Mouse (Mus musculus): ENCODE measurements at regions not wholly inside any gene's neighbourhood (a gene's known extent, or its start where the extent isn't known, plus 50 kb on each side); places are given as distances from the start of the nearest gene placed in this dataset.

GRCm38 (mm10) chr2:46524625-46525024 is 1407.4 kb upstream of the Zeb2 start:
- Histone ChIP-seq H3K27ac (no peak overlapping the region), H3K36me3 (ENCODE audit: inconsistent target) (no peaks in the 10 kb centered on the region), H3K79me2 (ENCODE audit: inconsistent target) (no peaks in the 10 kb centered on the region), H3K4me3 (ENCODE audit: inconsistent target) (no peak overlapping the region)
- 72% methylated on average over 6 of the region's 6 CpGs for WGBS (ENCODE audit: missing documents)

- WGBS (ENCODE audit: missing documents) = 90% methylated on average over 5 of the region's 5 CpGs
- H3K36me3 ChIP-seq (ENCODE audit: inconsistent target) = no peaks in the 10 kb centered on the region
- no peaks in the 10 kb centered on the region for H3K79me2 ChIP-seq (ENCODE audit: inconsistent target)
- H3K4me3 ChIP-seq (ENCODE audit: inconsistent target) = no peak overlapping the region
- no peak overlapping the region for H3K27ac ChIP-seq
Observed at GRCm38 (mm10) chr2:46521147-46521965, 1404.2 kb upstream of the Zeb2 start.

GRCm38 (mm10) chr2:46512237-46513028 is 1395.2 kb upstream of the Zeb2 start:
- Histone ChIP-seq H3K4me3 (ENCODE audit: inconsistent target) (no peak overlapping the region), H3K36me3 (ENCODE audit: inconsistent target) (no peaks in the 10 kb centered on the region), H3K79me2 (ENCODE audit: inconsistent target) (no peaks in the 10 kb centered on the region), H3K27ac (no peak overlapping the region)
- 79% methylated on average over 2 of the region's 2 CpGs for WGBS (ENCODE audit: missing documents)

GRCm38 (mm10) chr2:46506951-46507350 is 1389.8 kb upstream of the Zeb2 start:
- H3K27ac ChIP-seq = no peak overlapping the region
- 83% methylated on average over 1 of the region's 1 CpGs for WGBS (ENCODE audit: missing documents)
- H3K79me2 ChIP-seq (ENCODE audit: inconsistent target) = no peaks in the 10 kb centered on the region
- H3K4me3 ChIP-seq (ENCODE audit: inconsistent target) = no peak overlapping the region
- H3K36me3 ChIP-seq (ENCODE audit: inconsistent target) = no peaks in the 10 kb centered on the region

GRCm38 (mm10) chr2:46503074-46503473 is 1385.9 kb upstream of the Zeb2 start:
- 88% methylated on average over 2 of the region's 2 CpGs for WGBS (ENCODE audit: missing documents)
- H3K4me3 ChIP-seq (ENCODE audit: inconsistent target) = no peak overlapping the region
- H3K36me3 ChIP-seq (ENCODE audit: inconsistent target) = no peaks in the 10 kb centered on the region
- no peaks in the 10 kb centered on the region for H3K79me2 ChIP-seq (ENCODE audit: inconsistent target)
- no peak overlapping the region for H3K27ac ChIP-seq

- Histone ChIP-seq H3K4me3 (ENCODE audit: inconsistent target) (no peak overlapping the region), H3K36me3 (ENCODE audit: inconsistent target) (no peaks in the 10 kb centered on the region), H3K79me2 (ENCODE audit: inconsistent target) (no peaks in the 10 kb centered on the region), H3K27ac (no peak overlapping the region)
- 100% methylated on average over 2 of the region's 2 CpGs for WGBS (ENCODE audit: missing documents)
Observed at GRCm38 (mm10) chr2:46492299-46492698, 1375.1 kb upstream of the Zeb2 start.

- H3K4me3 ChIP-seq (ENCODE audit: inconsistent target) = no peak overlapping the region
- WGBS (ENCODE audit: missing documents) = 91% methylated on average over 2 of the region's 2 CpGs
- no peaks in the 10 kb centered on the region for H3K36me3 ChIP-seq (ENCODE audit: inconsistent target)
- no peak overlapping the region for H3K27ac ChIP-seq
- H3K79me2 ChIP-seq (ENCODE audit: inconsistent target) = no peaks in the 10 kb centered on the region
Observed at GRCm38 (mm10) chr2:46491081-46491480, 1373.9 kb upstream of the Zeb2 start.

- WGBS (ENCODE audit: missing documents) = 92% methylated on average over 5 of the region's 5 CpGs
Observed at GRCm38 (mm10) chr2:46468936-46469629, 1351.9 kb upstream of the Zeb2 start.

GRCm38 (mm10) chr2:46465389-46465788 is 1348.2 kb upstream of the Zeb2 start:
- H3K27ac ChIP-seq = no peak overlapping the region
- no peak overlapping the region for H3K4me3 ChIP-seq (ENCODE audit: inconsistent target)
- no peaks in the 10 kb centered on the region for H3K36me3 ChIP-seq (ENCODE audit: inconsistent target)
- no peaks in the 10 kb centered on the region for H3K79me2 ChIP-seq (ENCODE audit: inconsistent target)
- 84% methylated on average over 4 of the region's 4 CpGs for WGBS (ENCODE audit: missing documents)

More at GRCm38 (mm10) chr2:46468936-46469629, 1351.9 kb upstream of the Zeb2 start:
- Histone ChIP-seq H3K4me3 (ENCODE audit: inconsistent target) (no peak overlapping the region), H3K27ac (no peak overlapping the region), H3K36me3 (ENCODE audit: inconsistent target) (no peaks in the 10 kb centered on the region), H3K79me2 (ENCODE audit: inconsistent target) (no peaks in the 10 kb centered on the region)

- Histone ChIP-seq H3K4me3 (ENCODE audit: inconsistent target) (no peak overlapping the region), H3K79me2 (ENCODE audit: inconsistent target) (no peaks in the 10 kb centered on the region), H3K36me3 (ENCODE audit: inconsistent target) (no peaks in the 10 kb centered on the region), H3K27ac (no peak overlapping the region)
- 100% methylated on average over 1 of the region's 1 CpGs for WGBS (ENCODE audit: missing documents)
Observed at GRCm38 (mm10) chr2:46464913-46465312, 1347.7 kb upstream of the Zeb2 start.

- Histone ChIP-seq H3K27ac (no peak overlapping the region), H3K36me3 (ENCODE audit: inconsistent target) (no peaks in the 10 kb centered on the region), H3K4me3 (ENCODE audit: inconsistent target) (no peak overlapping the region), H3K79me2 (ENCODE audit: inconsistent target) (no peaks in the 10 kb centered on the region)
- WGBS (ENCODE audit: missing documents) = 68% methylated on average over 2 of the region's 2 CpGs
Observed at GRCm38 (mm10) chr2:46462670-46463069, 1345.5 kb upstream of the Zeb2 start.

- 97% methylated on average over 6 of the region's 6 CpGs for WGBS (ENCODE audit: missing documents)
- H3K4me3 ChIP-seq (ENCODE audit: inconsistent target) = no peak overlapping the region
Observed at GRCm38 (mm10) chr2:46450698-46451097, 1333.5 kb upstream of the Zeb2 start.

GRCm38 (mm10) chr2:46445306-46445705 is 1328.1 kb upstream of the Zeb2 start:
- WGBS (ENCODE audit: missing documents) = 90% methylated on average over 3 of the region's 3 CpGs
- H3K27ac ChIP-seq = no peak overlapping the region
- no peak overlapping the region for H3K4me3 ChIP-seq (ENCODE audit: inconsistent target)
- no peaks in the 10 kb centered on the region for H3K79me2 ChIP-seq (ENCODE audit: inconsistent target)
- H3K36me3 ChIP-seq (ENCODE audit: inconsistent target) = no peaks in the 10 kb centered on the region

More at GRCm38 (mm10) chr2:46450698-46451097, 1333.5 kb upstream of the Zeb2 start:
- H3K79me2 ChIP-seq (ENCODE audit: inconsistent target) = no peaks in the 10 kb centered on the region
- H3K27ac ChIP-seq = no peak overlapping the region
- H3K36me3 ChIP-seq (ENCODE audit: inconsistent target) = no peaks in the 10 kb centered on the region

- no peaks in the 10 kb centered on the region for H3K79me2 ChIP-seq (ENCODE audit: inconsistent target)
- no peaks in the 10 kb centered on the region for H3K36me3 ChIP-seq (ENCODE audit: inconsistent target)
- WGBS (ENCODE audit: missing documents) = 7% methylated on average over 5 of the region's 5 CpGs
- no peak overlapping the region for H3K4me3 ChIP-seq (ENCODE audit: inconsistent target)
- H3K27ac ChIP-seq = peak overlapping the region; percentile 98
Observed at GRCm38 (mm10) chr2:46443686-46444180, 1326.5 kb upstream of the Zeb2 start.

All from macrophage (primary cell).